Comparison of ENCODE assay signal across 8 mouse cellular contexts in genomic region chr17:56668384-56669144, GRCm38 (mm10). TPM values are rescaled to one million over a fixed set of nuclear protein-coding genes. Genes with fewer than 3 reads are reported as not detected.
A peak's percentile ranks its signal among the peaks of the same experiment; 100 is the strongest.
DNase-seq lines count a peak whose midpoint lies in the region; ATAC-seq and TF ChIP-seq lines count a peak whose summit lies in the region.

No protein-coding gene starts in this region.

- H3K4me1 ChIP-seq in G1E (ENCODE audit: insufficient read depth, low read depth, low read length) = peaks cover 40% of the 10 kb centered on the region
- H3K4me1 ChIP-seq in forebrain, postnatal 0 days (ENCODE audit: insufficient read depth) = no peaks in the 10 kb centered on the region
- peaks cover 25% of the 10 kb centered on the region for H3K4me1 ChIP-seq in lung, embryonic 15.5 days
- peaks cover 10% of the 10 kb centered on the region for H3K4me1 ChIP-seq in thymus, adult 2 months (replicated peaks; ENCODE audit: control insufficient read depth, insufficient read depth, low read length)

- H3K9me3 ChIP-seq in G1E (replicated peaks) = no peaks in the 10 kb centered on the region
- H3K9me3 ChIP-seq in forebrain, postnatal 0 days (ENCODE audit: low read length) = no peaks in the 10 kb centered on the region
- H3K9me3 ChIP-seq in lung, embryonic 15.5 days = no peaks in the 10 kb centered on the region

- no peaks in the 10 kb centered on the region for H3K36me3 ChIP-seq in G1E (replicated peaks)
- H3K36me3 ChIP-seq in forebrain, postnatal 0 days (ENCODE audit: insufficient read depth) = no peaks in the 10 kb centered on the region
- H3K36me3 ChIP-seq in lung, embryonic 15.5 days = no peaks in the 10 kb centered on the region
- no peaks in the 10 kb centered on the region for H3K36me3 ChIP-seq in thymus, adult 2 months (ENCODE audit: control insufficient read depth, insufficient read depth, low read length)

- 4% methylated on average over 31 of the region's 31 CpGs for WGBS in forebrain, postnatal 0 days
- WGBS in lung, embryonic 15.5 days = 3% methylated on average over 31 of the region's 31 CpGs
- 5% methylated on average over 31 of the region's 31 CpGs for WGBS in thymus, adult 2 months

- H3K4me2 ChIP-seq in forebrain, postnatal 0 days (ENCODE audit: low read depth) = peak overlapping the region; percentile 72
- H3K4me2 ChIP-seq in lung, embryonic 15.5 days = peak overlapping the region; percentile 97

- peaks cover 42% of the 10 kb centered on the region for H3K27me3 ChIP-seq in G1E (ENCODE audit: insufficient read depth, low read length)
- H3K27me3 ChIP-seq in forebrain, postnatal 0 days (ENCODE audit: insufficient read depth, low read length) = no peaks in the 10 kb centered on the region; the same call in 1 of the 2 replicates
- 0 out of 2 replicates have a peak, but pooled peaks cover 6% of the 10 kb centered on the region for H3K27me3 ChIP-seq in lung, embryonic 15.5 days
- H3K27me3 ChIP-seq in thymus, adult 2 months (ENCODE audit: control insufficient read depth, insufficient read depth, low read length) = no peaks in the 10 kb centered on the region; the same call in 1 of the 2 replicates

- TF ChIP-seq CTCF in G1E (IDR thresholded peaks at IDR 0.05; ENCODE audit: low read depth, low read length) = peak; percentile 68
- peak; percentile 94 for TF ChIP-seq CTCF in forebrain, postnatal 0 days (IDR thresholded peaks at IDR 0.05; ENCODE audit: low read depth)
- TF ChIP-seq CTCF in thymus, adult 2 months (IDR thresholded peaks at IDR 0.05; ENCODE audit: borderline replicate concordance, control insufficient read depth, extremely low read depth, insufficient read depth, low read length, poor library complexity) = peak; percentile 95

- H3K27ac ChIP-seq in forebrain, postnatal 0 days (ENCODE audit: low read depth, low read length) = no peak overlapping the region
- H3K27ac ChIP-seq in lung, embryonic 15.5 days = no peak overlapping the region
- no peak overlapping the region for H3K27ac ChIP-seq in thymus, adult 2 months (ENCODE audit: control insufficient read depth, insufficient read depth, low read length)

- no peak for ATAC-seq in G1E (ENCODE audit: extremely low read depth, insufficient number of reproducible peaks, low FRiP score, poor library complexity, severe bottlenecking)
- peak; percentile 28 for ATAC-seq in forebrain, postnatal 0 days
- peak; percentile 58 to 65 for ATAC-seq in hematopoietic stem cell, adult 5-6 weeks (replicated peaks in 1 of 2; ENCODE audit: insufficient read depth in 1 of 2, low FRiP score in 2 of 2, low TSS enrichment in 1 of 2, low read depth in 1 of 2, poor library complexity in 2 of 2, severe bottlenecking in 2 of 2)
- ATAC-seq in lung, embryonic 15.5 days (ENCODE audit: borderline replicate concordance, extremely low read depth, low FRiP score, low TSS enrichment) = no peak

- H3K9ac ChIP-seq in forebrain, postnatal 0 days = peak overlapping the region; percentile 38; the same call in 1 of the 2 replicates
- H3K9ac ChIP-seq in lung, embryonic 15.5 days = peak overlapping the region; percentile 53

- H3K4me3 ChIP-seq in G1E (ENCODE audit: low read depth, low read length) = peak overlapping the region; percentile 63; the same call in 1 of the 2 replicates
- peak overlapping the region; percentile 41 for H3K4me3 ChIP-seq in forebrain, postnatal 0 days (ENCODE audit: low read depth, low read length)
- H3K4me3 ChIP-seq in lung, embryonic 15.5 days = peak overlapping the region; percentile 49
- peak overlapping the region; percentile 44 for H3K4me3 ChIP-seq in thymus, adult 2 months (ENCODE audit: control insufficient read depth, insufficient read depth, low read length)

- DNase-seq in G1E (ENCODE audit: low spot score) = peak; percentile 52
- DNase-seq in cerebellum, adult 18-20 months = peak; percentile 85 to 93
- peak; percentile 90 for DNase-seq in forebrain, postnatal 0 days
- DNase-seq in layer of hippocampus, adult 8-10 months (ENCODE audit: low spot score in 2 of 2) = peak; percentile 56 to 77
- DNase-seq in ovary, adult 18-20 months (ENCODE audit: low spot score) = peak; percentile 49
- DNase-seq in thymus, adult 2 months = peak; percentile 79

- TF ChIP-seq POLR2A in thymus, adult 2 months (IDR thresholded peaks at IDR 0.05; ENCODE audit: control insufficient read depth, extremely low read depth, insufficient read depth, low read length, poor library complexity) = no peak

RNA-seq across cellular contexts. Expression of gene Ranbp3, which starts 4.5 kb away (rescaled TPM):
- 39.4 and 54.7 TPM in 2 replicates for total RNA-seq in G1E (2014; fragmentation: Nextera tagmentation)
- 70.5 and 83.3 TPM in 2 replicates for total RNA-seq in G1E (2017)
- 142 and 143 TPM in 2 replicates for polyA plus RNA-seq in G1E (2012)
- total RNA-seq in forebrain, postnatal 0 days (2014; rRNA removed) = 104 and 115 TPM in 2 replicates
- polyA plus RNA-seq in forebrain, postnatal 0 days (2015; fragmentation: Nextera tagmentation; extraction: Ambion mirVana) = 98.2 and 100 TPM in 2 replicates
- 51.9 and 53.5 TPM in 2 replicates for total RNA-seq in hematopoietic stem cell, adult 5-6 weeks (2017)
- total RNA-seq in layer of hippocampus, adult 8-10 months (2022) = 10 to 100 TPM; 89.0 to 93.5 (median 93.0) TPM
- polyA plus RNA-seq in lung, embryonic 15.5 days (2015; fragmentation: Nextera tagmentation; extraction: Ambion mirVana) = 90.8 and 96.6 TPM in 2 replicates
- polyA plus RNA-seq in thymus, adult 2 months (2012; rRNA removed) = 187 and 191 TPM in 2 replicates

RNA-seq across cellular contexts. Expression of gene Catsperd, which starts 40.6 kb away (rescaled TPM):
- not detected in 2 replicates for total RNA-seq in G1E (2014; fragmentation: Nextera tagmentation)
- 0.17 TPM in 1 of 2 replicates, not detected in the other for total RNA-seq in G1E (2017)
- not detected in 2 replicates for polyA plus RNA-seq in G1E (2012)
- 0.81 and 1.5 TPM in 2 replicates for total RNA-seq in forebrain, postnatal 0 days (2014; rRNA removed)
- polyA plus RNA-seq in forebrain, postnatal 0 days (2015; fragmentation: Nextera tagmentation; extraction: Ambion mirVana) = 0.94 and 1.2 TPM in 2 replicates
- total RNA-seq in hematopoietic stem cell, adult 5-6 weeks (2017) = 0.75 TPM in 1 of 2 replicates, not detected in the other
- total RNA-seq in layer of hippocampus, adult 8-10 months (2022) = 1 to 10 TPM in 2 of 4 experiments, under 1 TPM in 2; 0.48 to 1.8 (median 1.2) TPM
- polyA plus RNA-seq in lung, embryonic 15.5 days (2015; fragmentation: Nextera tagmentation; extraction: Ambion mirVana) = 0.52 and 1.2 TPM in 2 replicates
- 0.50 and 0.51 TPM in 2 replicates for polyA plus RNA-seq in thymus, adult 2 months (2012; rRNA removed)

RNA-seq across cellular contexts. Expression of gene Lonp1, which starts 41.9 kb away (rescaled TPM):
- total RNA-seq in G1E (2014; fragmentation: Nextera tagmentation) (67.8 and 74.4 TPM in 2 replicates), G1E (2017) (101 and 103 TPM in 2 replicates)
- 174 and 182 TPM in 2 replicates for polyA plus RNA-seq in G1E (2012)
- total RNA-seq in forebrain, postnatal 0 days (2014; rRNA removed) = 64.9 and 76.3 TPM in 2 replicates
- 34.2 and 38.2 TPM in 2 replicates for polyA plus RNA-seq in forebrain, postnatal 0 days (2015; fragmentation: Nextera tagmentation; extraction: Ambion mirVana)
- total RNA-seq in hematopoietic stem cell, adult 5-6 weeks (2017) = 53.7 and 57.4 TPM in 2 replicates
- 10 to 100 TPM; 56.0 to 64.2 (median 59.3) TPM for total RNA-seq in layer of hippocampus, adult 8-10 months (2022)
- 51.7 and 54.0 TPM in 2 replicates for polyA plus RNA-seq in lung, embryonic 15.5 days (2015; fragmentation: Nextera tagmentation; extraction: Ambion mirVana)
- polyA plus RNA-seq in thymus, adult 2 months (2012; rRNA removed) = 74.5 and 82.6 TPM in 2 replicates

RNA-seq across cellular contexts. Expression of gene Ndufa11, which starts 49.0 kb away (rescaled TPM):
- total RNA-seq in G1E (2014; fragmentation: Nextera tagmentation) (60.5 and 74.9 TPM in 2 replicates), G1E (2017) (186 and 247 TPM in 2 replicates)
- 270 and 319 TPM in 2 replicates for polyA plus RNA-seq in G1E (2012)
- total RNA-seq in forebrain, postnatal 0 days (2014; rRNA removed) = 191 TPM in 2 replicates
- 576 and 730 TPM in 2 replicates for polyA plus RNA-seq in forebrain, postnatal 0 days (2015; fragmentation: Nextera tagmentation; extraction: Ambion mirVana)
- total RNA-seq in hematopoietic stem cell, adult 5-6 weeks (2017) = 42.8 and 67.8 TPM in 2 replicates
- total RNA-seq in layer of hippocampus, adult 8-10 months (2022) = 100 to 1,000 TPM; 161 to 224 (median 198) TPM
- 465 and 491 TPM in 2 replicates for polyA plus RNA-seq in lung, embryonic 15.5 days (2015; fragmentation: Nextera tagmentation; extraction: Ambion mirVana)
- polyA plus RNA-seq in thymus, adult 2 months (2012; rRNA removed) = 601 and 855 TPM in 2 replicates

RNA-seq across cellular contexts. Expression of gene Vmac, which starts 49.3 kb away (rescaled TPM):
- total RNA-seq in G1E (2014; fragmentation: Nextera tagmentation) = 32.0 and 46.9 TPM in 2 replicates
- total RNA-seq in G1E (2017) = 9.4 and 10.3 TPM in 2 replicates
- 12.9 and 16.3 TPM in 2 replicates for polyA plus RNA-seq in G1E (2012)
- total RNA-seq in forebrain, postnatal 0 days (2014; rRNA removed) = 23.2 and 33.7 TPM in 2 replicates
- polyA plus RNA-seq in forebrain, postnatal 0 days (2015; fragmentation: Nextera tagmentation; extraction: Ambion mirVana) = 24.3 and 26.9 TPM in 2 replicates
- total RNA-seq in hematopoietic stem cell, adult 5-6 weeks (2017) = 12.5 and 12.9 TPM in 2 replicates
- total RNA-seq in layer of hippocampus, adult 8-10 months (2022) = 10 to 100 TPM; 10.3 to 15.4 (median 12.5) TPM
- polyA plus RNA-seq in lung, embryonic 15.5 days (2015; fragmentation: Nextera tagmentation; extraction: Ambion mirVana) = 13.6 and 16.2 TPM in 2 replicates
- polyA plus RNA-seq in thymus, adult 2 months (2012; rRNA removed) = 52.3 and 58.9 TPM in 2 replicates

Comparison
In these comparisons a context has a peak if more than half of its experiments do, and no peak if none do; other contexts are left out.
1. ATAC-seq: peak in forebrain, postnatal 0 days (single experiment) and hematopoietic stem cell, adult 5-6 weeks (2 of 2); none in G1E (single experiment) and lung, embryonic 15.5 days (single experiment).
2. Peak in every context shown above with its lines, with median percentiles within 50 percentile points of each other: DNase-seq, H3K4me3 ChIP-seq and CTCF ChIP-seq.